Mouse (Mus musculus) layer of hippocampus, adult 18-20 months (tissue): ENCODE results near the gene Sys1. TPM values are rescaled to one million over a fixed set of nuclear protein-coding genes. Genes with fewer than 3 reads are reported as not detected.

ENCODE experiments used
- DNase-seq, 2 experiments: peaks; one replicate each; pipeline ENCODE4 v3.0.0; 2022; ENCODE audit warnings: low spot score in 2 of 2
- total RNA-seq, 2 experiments: library from RNA; stranded (reverse); gene quantifications; 2 replicates each; pipeline ENCODE4 v1.2.3; 2021

The Sys1 gene
- total RNA-seq, 2 experiments from 2014 or later = 37.9 to 39.9 TPM

DNA sequence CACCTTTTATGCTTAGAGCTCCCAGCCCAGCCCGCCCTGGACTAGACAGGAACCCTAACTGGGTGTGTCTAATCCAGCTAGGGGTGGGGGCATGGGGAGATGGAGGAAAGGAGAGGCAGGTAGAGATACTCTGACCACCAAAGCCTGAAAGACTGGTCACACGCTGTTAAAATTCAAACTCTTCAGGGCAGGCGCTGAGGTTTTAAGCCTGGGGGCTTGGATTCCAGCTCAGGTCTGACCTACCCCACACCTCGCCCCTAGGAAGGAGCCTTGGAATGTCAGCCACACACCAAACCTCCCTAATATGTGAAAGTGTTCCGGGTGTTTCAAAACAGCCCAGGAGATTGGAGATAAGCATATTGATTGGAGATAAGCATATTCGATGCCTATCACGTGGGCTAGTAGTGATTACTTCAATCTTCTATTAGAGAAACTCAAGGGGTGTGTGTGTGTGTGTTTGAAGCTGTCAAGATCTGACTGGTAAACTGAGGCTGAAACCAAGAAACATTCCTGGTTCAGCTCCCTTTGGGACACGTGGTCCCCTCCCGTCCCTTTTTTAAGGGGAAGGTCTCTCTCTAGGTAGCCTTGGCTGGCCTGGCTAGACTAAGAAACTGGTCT lies 23.4 kb upstream of the Sys1 start:
- no peak for DNase-seq

- no peak for DNase-seq
Observed at GRCm38 (mm10) chr2:164434681-164435080, 22.1 kb upstream of the Sys1 start.

DNA sequence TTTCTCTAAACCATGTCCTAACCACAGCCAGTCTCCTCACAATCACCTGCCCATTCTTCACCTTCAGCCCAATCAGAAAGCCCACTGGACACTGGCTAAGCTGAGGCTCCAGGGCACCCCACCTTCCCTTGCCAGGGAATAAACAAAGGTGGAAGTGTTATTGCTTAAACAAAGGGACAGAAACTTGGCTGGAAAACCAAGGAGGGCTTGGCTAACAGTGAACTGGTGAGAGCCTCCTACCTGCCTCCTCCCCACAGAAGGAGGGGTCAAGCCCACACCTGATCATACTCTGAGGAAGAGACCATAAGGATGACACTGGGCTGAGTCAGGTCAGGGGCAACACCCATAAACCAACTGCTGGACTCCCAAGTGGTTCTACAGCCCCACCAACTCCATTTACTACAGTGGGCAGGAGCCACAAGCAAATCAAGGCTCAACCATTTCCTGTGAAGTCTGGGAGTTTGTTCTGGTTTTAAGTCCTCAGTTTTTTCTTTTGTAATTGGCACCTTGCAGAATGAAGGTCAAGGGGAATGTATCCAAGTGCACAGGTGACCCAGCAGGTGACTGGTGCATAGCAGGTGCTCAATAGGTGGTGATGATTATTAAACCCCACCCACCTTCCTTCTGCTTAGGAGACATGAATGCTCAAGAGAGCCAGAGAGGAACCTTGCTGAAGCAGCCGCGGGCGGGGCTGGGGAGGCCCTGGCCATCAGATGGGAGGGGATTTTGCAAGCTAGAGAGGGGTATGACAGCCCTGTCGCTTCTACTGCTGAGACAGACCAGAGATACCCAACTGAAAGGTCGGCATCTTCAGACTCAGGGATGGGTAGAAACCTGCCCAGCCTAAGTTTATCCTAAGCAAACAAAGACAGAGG lies 21.3 kb upstream of the Sys1 start:
- no peak for DNase-seq

GRCm38 (mm10) chr2:164436215-164436913 lies 20.4 kb upstream of the Sys1 start:
- peak in 1 of 2 experiments; percentile 50 for DNase-seq

- DNase-seq = no peak
Observed at GRCm38 (mm10) chr2:164436961-164437360, 19.8 kb upstream of the Sys1 start.

DNA sequence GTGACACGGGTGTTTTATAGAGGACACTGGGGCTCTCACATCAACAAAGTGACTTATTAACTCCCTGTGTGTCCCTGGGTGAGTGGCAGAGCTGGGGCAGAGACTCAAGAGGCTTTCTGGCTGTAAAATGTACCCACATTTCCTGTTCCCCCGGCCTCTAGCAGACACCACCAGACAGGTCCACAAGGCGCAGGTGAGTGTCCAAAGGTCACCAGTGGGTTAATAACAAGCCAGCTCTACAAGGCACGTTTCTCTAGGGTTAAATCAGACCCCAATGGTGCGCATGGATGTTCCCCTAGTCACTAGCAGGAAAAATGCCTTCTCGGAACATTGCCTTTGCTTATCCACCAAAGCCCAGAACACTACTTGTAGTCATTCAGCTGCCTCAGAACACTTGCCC lies 19.1 kb upstream of the Sys1 start:
- no peak for DNase-seq

DNA sequence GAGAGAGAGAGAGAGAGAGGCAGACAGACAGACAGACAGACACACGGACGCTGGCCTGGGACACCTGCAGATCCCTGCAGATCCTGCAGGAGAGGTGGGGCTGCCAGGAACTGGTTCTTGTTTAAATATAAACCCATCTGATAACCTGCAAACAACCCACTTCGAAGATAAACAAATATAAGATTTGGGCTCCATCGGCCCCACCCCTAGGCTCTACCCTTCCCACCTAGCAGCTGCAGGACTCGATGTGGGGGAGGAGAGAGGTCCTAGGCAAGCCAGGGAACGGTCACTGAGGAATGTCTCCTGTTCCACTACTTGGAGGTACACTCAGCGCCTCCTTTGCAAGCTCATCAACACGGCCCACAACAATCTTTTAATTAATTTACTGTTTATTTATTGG lies 18.5 kb upstream of the Sys1 start:
- no peak for DNase-seq

DNA sequence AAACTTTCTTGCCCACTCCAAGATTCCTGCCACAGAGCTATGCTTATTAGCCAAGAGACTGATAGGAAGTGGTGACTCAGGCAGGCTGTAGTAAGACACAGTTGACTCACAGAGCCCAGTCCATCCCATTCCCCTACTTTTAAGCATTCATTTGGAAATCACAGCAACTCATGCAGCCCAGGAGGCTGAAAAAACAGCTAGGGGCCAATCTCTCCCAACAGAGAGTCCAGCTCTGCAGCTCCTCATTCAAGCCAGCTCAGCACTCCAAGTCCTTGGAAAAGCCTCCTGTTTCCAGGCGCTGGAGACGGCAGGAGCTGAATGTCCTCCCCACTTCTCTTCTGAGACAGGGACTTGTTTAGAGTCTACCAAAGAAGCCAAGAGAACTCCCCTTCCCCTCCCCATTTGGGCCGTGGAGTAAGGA lies 17.8 kb upstream of the Sys1 start:
- DNase-seq = peak in 1 of 2 experiments; percentile 64

- DNase-seq = no peak
Observed at GRCm38 (mm10) chr2:164440314-164440713, 16.4 kb upstream of the Sys1 start.

DNA sequence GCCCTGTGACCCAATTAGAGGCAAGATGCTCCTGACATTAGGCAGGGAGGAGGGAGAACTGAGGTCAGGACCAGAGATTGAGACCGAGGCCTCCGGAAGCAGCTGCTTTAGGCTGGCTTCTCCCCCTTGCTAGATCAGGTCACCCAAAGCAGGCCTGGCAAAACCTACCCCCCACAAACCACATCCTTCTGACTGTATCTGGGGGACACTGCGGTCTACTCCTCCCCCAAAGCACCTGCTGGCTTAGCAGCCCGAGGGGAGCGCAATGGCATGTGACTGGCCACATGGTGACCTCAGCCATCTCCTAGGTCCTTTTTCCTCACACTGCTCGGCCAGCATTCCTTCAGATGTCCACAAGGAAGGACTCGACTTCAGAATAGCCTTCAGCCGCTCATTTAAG lies 15.6 kb upstream of the Sys1 start:
- DNase-seq = no peak

- DNase-seq = no peak
Observed at GRCm38 (mm10) chr2:164441731-164442130, 15.0 kb upstream of the Sys1 start.

DNA sequence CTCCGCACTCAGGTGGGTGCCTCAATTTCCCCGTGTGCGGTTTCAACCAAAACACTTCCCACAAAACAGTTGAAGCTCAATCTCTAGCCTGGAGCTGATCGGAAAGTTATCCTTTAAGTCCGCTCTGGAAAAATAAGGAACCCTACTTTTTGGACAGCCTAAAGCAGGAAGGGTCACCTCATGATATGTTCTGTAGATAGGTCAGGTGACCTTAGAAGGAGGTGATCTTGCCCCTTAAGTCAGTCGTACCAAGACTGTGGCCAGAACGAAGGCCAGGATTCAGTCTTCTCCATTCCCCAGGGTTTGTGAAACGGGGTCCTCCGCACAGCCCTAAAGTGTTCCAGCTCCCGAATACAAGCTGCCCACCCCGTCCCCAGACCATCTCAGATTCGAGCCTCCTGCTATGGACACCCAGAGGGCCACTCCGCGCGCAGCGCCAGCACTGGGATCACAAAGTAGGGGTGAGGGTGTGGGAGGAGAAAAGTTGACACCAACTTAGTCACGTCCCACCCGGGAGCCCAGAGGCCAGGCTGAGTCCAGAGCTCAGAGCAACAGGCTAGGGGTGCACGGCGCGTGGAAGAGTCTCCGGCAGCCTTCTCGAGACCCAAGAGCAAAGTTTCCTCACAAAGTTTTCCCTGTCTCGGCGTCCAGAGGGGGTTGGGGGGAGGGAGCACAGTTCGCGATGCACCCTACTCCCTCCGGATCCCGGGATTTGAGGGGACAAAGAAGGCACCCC lies 14.3 kb upstream of the Sys1 start:
- no peak for DNase-seq

DNA sequence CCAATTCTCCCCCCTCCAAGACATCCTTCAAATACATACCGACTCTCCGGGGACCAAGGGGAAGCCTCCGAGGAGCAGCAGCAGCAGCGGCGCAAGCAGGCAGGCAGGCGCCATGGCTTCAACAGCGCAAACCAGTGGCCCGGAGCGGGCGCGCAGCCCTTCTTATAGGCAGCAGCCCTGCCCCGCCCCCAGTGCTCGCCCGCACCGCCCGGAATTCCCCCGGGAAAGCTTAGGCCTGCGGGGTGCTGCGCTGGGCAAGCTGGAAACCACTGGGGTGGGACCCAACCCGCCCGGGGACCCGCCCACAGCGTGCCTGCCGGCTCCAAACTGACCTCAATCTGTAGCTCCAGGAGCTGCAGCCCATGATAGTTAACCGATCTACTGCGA lies 13.7 kb upstream of the Sys1 start:
- DNase-seq = peak; percentile 47 to 73

DNA sequence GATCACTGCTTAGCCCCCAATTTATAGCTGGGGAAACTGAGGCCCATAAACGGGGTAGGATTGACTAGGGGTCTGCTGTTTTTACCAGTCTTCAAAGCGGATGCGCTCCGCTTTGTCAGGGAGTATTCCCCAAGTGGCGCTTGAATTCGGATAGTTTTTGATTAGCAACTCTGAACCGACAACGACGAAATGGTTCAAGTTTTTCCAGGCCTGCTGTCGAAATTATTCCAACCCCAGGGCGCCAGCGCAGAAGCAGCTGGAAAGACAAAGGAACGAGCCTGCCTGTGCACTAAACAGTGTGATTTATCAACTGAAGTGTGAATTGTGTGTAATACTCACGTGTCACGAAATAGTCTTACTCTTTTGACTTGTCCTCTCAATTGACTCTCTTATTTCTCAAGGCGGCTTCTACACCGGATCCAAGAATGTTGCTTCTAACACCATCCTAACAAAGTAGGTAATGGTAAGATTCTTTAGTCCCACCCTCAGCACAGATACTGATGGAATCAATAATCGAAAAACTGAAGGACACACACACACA lies 13.2 kb upstream of the Sys1 start, which contains the start of gene Sdc4:
Gene Sdc4, minus strand, starts transcription at position 428 of the 541 bp plus-strand sequence.
- DNase-seq = no peak

GRCm38 (mm10) chr2:164444701-164445100 lies 12.1 kb upstream of the Sys1 start:
- DNase-seq = no peak

DNA sequence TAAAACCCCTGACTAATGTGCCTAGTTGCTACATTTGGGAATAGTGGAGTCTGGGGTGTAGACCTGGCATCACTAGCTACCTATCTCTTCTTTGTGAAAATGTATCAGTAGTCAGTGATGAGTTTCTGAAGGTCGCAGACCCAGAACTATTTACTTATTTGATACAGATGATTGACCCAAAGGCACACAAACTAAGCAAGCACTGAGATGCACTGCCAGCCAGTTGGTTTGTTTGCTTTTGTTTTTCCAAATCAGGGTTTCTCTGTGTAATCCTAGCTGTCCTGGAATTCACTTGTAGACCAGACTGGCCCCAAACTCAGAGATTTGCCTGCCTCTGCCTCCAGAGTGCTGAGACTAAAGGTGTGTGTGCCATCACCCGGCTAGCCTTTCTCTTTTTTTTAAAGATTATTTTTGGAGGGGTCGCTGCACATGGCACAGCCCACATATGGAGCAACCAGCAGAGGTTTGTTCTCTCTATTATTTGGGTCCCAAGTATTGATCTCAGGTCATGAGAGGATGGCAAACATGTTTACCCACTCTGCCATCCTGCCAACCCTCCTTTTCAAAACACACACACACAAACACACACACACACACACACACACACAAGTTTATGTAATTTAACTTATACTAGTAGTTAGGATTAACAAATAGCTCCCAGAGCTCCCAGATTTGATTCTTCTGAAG lies 11.2 kb upstream of the Sys1 start:
- no peak for DNase-seq

GRCm38 (mm10) chr2:164446086-164446469 lies 10.7 kb upstream of the Sys1 start:
- DNase-seq = no peak

DNA sequence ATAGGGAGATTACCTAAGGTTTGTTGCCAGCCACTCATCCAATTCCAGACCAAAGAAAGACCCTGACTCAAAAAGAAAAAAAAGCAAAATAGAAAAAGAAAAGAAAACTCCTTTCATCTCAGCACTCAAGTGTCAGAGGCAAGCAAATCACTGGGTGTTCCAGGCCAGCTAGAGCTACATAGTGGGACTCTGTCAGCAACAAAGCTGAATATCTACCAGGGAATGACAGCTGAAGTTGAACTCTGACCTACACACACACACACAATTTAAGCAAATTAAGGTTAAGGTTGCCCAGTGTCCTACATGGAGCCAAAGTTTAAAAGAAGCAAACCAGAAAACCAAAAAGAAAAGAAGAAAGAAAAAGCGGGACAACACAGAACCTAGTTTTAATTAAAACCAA lies 8.6 kb upstream of the Sys1 start:
- no peak for DNase-seq

DNA sequence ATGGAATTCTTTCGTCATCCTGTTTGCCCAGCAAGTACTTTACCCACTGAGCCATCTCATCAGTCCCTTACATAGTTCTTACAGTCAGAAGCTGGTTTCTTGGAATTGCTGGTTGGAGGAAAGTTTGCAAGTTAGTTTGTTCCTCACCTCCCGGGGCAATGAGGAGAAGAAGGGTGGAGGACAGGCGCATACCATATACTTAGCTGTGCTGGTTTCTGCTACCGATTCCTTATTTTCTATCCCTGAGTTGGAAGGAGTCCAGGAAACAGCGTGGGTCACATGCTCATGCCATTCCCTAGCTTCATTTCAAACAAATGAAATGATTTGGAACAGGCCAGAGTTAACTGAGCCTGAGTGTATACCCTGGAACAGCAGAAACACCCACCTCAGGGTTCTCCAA lies 7.8 kb upstream of the Sys1 start:
- no peak for DNase-seq

DNA sequence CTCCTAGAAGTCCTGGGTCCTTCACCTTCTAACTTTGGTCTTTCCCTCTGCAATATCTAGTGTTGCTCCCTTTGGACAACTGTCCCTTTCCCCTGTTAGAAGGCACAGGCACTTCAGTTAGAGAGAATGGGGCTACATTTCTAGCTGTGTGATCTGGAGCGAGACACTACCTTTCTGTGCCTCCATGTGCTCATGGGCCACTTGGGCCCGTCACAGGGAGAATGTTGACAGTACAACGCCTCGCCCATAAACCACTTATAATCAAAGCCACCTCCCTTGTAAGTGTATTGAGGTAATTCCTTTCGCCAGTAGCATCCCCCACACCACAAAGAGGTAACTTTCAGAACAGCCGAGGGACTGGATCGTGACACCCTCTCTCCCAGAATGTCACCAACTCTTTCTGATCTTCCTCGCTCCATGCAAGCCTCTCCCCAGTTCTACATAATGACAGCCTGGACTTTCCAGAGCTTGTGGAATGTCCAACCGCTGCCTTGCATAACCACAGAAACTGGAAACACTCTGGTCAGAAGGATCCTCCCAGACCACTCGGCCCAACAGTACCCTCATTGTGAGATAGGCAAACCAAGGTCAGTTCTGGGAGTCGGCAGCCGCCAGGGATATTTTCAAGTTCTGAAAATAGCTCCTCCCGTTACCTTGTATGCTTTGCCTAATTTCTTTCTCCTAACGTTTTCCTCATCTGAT lies 7.3 kb upstream of the Sys1 start:
- DNase-seq = no peak
